Mouse (Mus musculus) ES-E14 (cell line): Measurements from ENCODE around the gene Taar9. TPM values are rescaled to one million over a fixed set of nuclear protein-coding genes. Genes with fewer than 3 reads are reported as not detected.
A peak's percentile ranks its signal among the peaks of the same experiment; 100 is the strongest.
"Not testable (repeated sequence)": the region's sequence is repeated elsewhere in the genome, so short reads cannot be mapped to it uniquely, and the experiment has no call there.

ENCODE experiments used
- DNase-seq: peaks from one replicate; pipeline ENCODE4 v3.0.0-alpha.2; 2013; ENCODE audit warnings: low read depth, low spot score
- H3K27ac ChIP-seq: 2 replicates; pipeline ENCODE4 v1.5.1; 2012; ENCODE audit warnings: low read depth, mild to moderate bottlenecking, low read length, moderate library complexity, mixed read lengths; ENCODE audit not compliant: poor library complexity, insufficient read depth, severe bottlenecking
- H3K36me3 ChIP-seq: 2 replicates; pipeline ENCODE4 v1.6.1; 2012; ENCODE audit warnings: mild to moderate bottlenecking, low read length, moderate library complexity, mixed read lengths; ENCODE audit not compliant: control insufficient read depth, poor library complexity, insufficient read depth, severe bottlenecking
- H3K4me1 ChIP-seq, 2 experiments: fragments of 150-350 bp in 1 of 2; sonication (generic) in 1 of 2; 2 replicates each; pipeline ENCODE4 v1.6.1; 2012; ENCODE audit warnings: low read length in 2 of 2, mild to moderate bottlenecking in 1 of 2, mixed read lengths in 1 of 2; ENCODE audit not compliant: control insufficient read depth in 2 of 2, insufficient read depth in 2 of 2, poor library complexity in 1 of 2
- H3K4me3 ChIP-seq, 2 experiments: fragments of 150-350 bp in 1 of 2; sonication (generic) in 1 of 2; 2 replicates each; pipeline ENCODE4 v1.5.1; 2012; ENCODE audit warnings: low read length in 2 of 2, low read depth in 1 of 2, mild to moderate bottlenecking in 1 of 2, mixed read lengths in 1 of 2; ENCODE audit not compliant: insufficient read depth in 1 of 2, poor library complexity in 1 of 2, severe bottlenecking in 1 of 2
- H3K9ac ChIP-seq: 2 replicates; pipeline ENCODE4 v1.6.1; 2012; ENCODE audit warnings: low read depth, mild to moderate bottlenecking, low read length, mixed read lengths; ENCODE audit not compliant: poor library complexity, insufficient read depth, severe bottlenecking
- H3K9me3 ChIP-seq: fragments of 150-350 bp; sonication (generic); 2 replicates; pipeline ENCODE4 v1.6.1; 2012; ENCODE audit warnings: low read depth, mild to moderate bottlenecking, low read length; ENCODE audit not compliant: control insufficient read depth, insufficient read depth
- CHD2 ChIP-seq: IDR thresholded peaks from 2 replicates; pipeline ENCODE4 v1.6.1; 2014; ENCODE audit warnings: mild to moderate bottlenecking, low read depth, low read length, inconsistent platforms
- HCFC1 ChIP-seq: IDR thresholded peaks from 2 replicates; pipeline ENCODE4 v1.6.1; 2012; ENCODE audit warnings: low read length, inconsistent platforms, borderline replicate concordance; ENCODE audit not compliant: insufficient read depth
- MAFK ChIP-seq: IDR thresholded peaks from 2 replicates; pipeline ENCODE4 v1.6.1; 2014; ENCODE audit warnings: mild to moderate bottlenecking, low read depth, low read length, inconsistent platforms; ENCODE audit not compliant: insufficient read depth
- ZC3H11A ChIP-seq: IDR thresholded peaks from 2 replicates; pipeline ENCODE4 v1.6.1; 2012; ENCODE audit warnings: low read depth, mild to moderate bottlenecking, inconsistent platforms, low read length, borderline replicate concordance
- ZNF384 ChIP-seq: IDR thresholded peaks from 2 replicates; pipeline ENCODE4 v1.6.1; 2012; ENCODE audit warnings: low read depth, low read length, inconsistent platforms
- in situ Hi-C, 2 experiments: fragments of 600-800 bp; cut with MboI; formaldehyde crosslinking; loops; one replicate each; pipeline ENCODE4 v1.15.1; 2025; ENCODE audit warnings: low sequenced_read_pairs in 2 of 2, inconsistent platforms in 1 of 2; ENCODE audit not compliant: unreplicated experiment in 2 of 2
- total RNA-seq: library from RNA; depleted of rRNA; stranded (reverse); fragments of 300-350 nt; gene quantifications from 2 replicates; pipeline ENCODE4 v1.2.3, GENCODE M21; 2012; rRNA removed

The Taar9 gene
- total RNA-seq, 1 experiment: not detected

GRCm38 (mm10) chr10:24080166-24080565 is 29.2 kb downstream of the Taar9 start:
- in situ Hi-C loops: loop anchor here in 1 of 2 experiments (25.0 kb wide), 1 partner anchor 268 kb away; no protein-coding TSS in a partner anchor
- no peak overlapping the region for H3K4me3 ChIP-seq

GRCm38 (mm10) chr10:24076200-24076599 is 33.1 kb downstream of the Taar9 start, which contains the start of gene Taar8a:
Gene Taar8a (plus strand): TSS chr10:24076500.
- not testable (repeated sequence) for H3K4me3 ChIP-seq
- in situ Hi-C loops: loop anchor here in 1 of 2 experiments (25.0 kb wide), 1 partner anchor 264 kb away; no protein-coding TSS in a partner anchor

More at GRCm38 (mm10) chr10:24080166-24080565, 29.2 kb downstream of the Taar9 start:
- DNase-seq: peak; percentile 27
- no peak overlapping the region for H3K9ac ChIP-seq
- H3K27ac ChIP-seq: no peak overlapping the region
- H3K4me1 ChIP-seq: no peaks in the 10 kb centered on the region
- H3K9me3 ChIP-seq: no peaks in the 10 kb centered on the region
- H3K36me3 ChIP-seq: no peaks in the 10 kb centered on the region
- TF ChIP-seq ZC3H11A: peak; percentile 85
- TF ChIP-seq CHD2: no peak

GRCm38 (mm10) chr10:24074751-24075150 is 34.6 kb downstream of the Taar9 start:
- not testable (repeated sequence) for H3K9ac ChIP-seq, H3K4me1 ChIP-seq, DNase-seq, H3K36me3 ChIP-seq, H3K27ac ChIP-seq, H3K4me3 ChIP-seq, H3K9me3 ChIP-seq
- in situ Hi-C loops: loop anchor here in 1 of 2 experiments (25.0 kb wide), 1 partner anchor 262 kb away; no protein-coding TSS in a partner anchor

More at GRCm38 (mm10) chr10:24076200-24076599, 33.1 kb downstream of the Taar9 start, which contains the start of gene Taar8a:
- not testable (repeated sequence) for H3K27ac ChIP-seq, H3K9me3 ChIP-seq, H3K4me1 ChIP-seq, H3K36me3 ChIP-seq, H3K9ac ChIP-seq, DNase-seq

GRCm38 (mm10) chr10:24058986-24059385 is 50.3 kb downstream of the Taar9 start:
- no peaks in the 10 kb centered on the region for H3K4me1 ChIP-seq
- no peak for DNase-seq
- no peak overlapping the region for H3K9ac ChIP-seq
- H3K4me3 ChIP-seq: no peak overlapping the region
- H3K9me3 ChIP-seq: no peaks in the 10 kb centered on the region
- in situ Hi-C loops: no loop called here
- no peaks in the 10 kb centered on the region for H3K36me3 ChIP-seq
- TF ChIP-seq HCFC1 (no peak), CHD2 (no peak), MAFK (no peak), ZNF384 (no peak), ZC3H11A (no peak)
- H3K27ac ChIP-seq: no peak overlapping the region

Other genes starting within 250 kb of the Taar9 start
- gene Vnn1, start 214.8 kb downstream of the Taar9 start, total RNA-seq: 2.0 and 4.1 TPM in 2 replicates
- gene Taar1, start 189.2 kb downstream of the Taar9 start, total RNA-seq: not detected in 2 replicates
- not detected in 2 replicates for gene Taar2, start 171.0 kb downstream of the Taar9 start, total RNA-seq
- not detected in 2 replicates for gene Taar3, start 160.0 kb downstream of the Taar9 start, total RNA-seq
- not detected in 2 replicates for gene Taar4, start 149.0 kb downstream of the Taar9 start, total RNA-seq
- not detected in 2 replicates for gene Taar5, start 138.8 kb downstream of the Taar9 start, total RNA-seq
- not detected in 2 replicates for gene Taar6, start 123.9 kb downstream of the Taar9 start, total RNA-seq
- gene Taar7a, start 116.1 kb downstream of the Taar9 start, total RNA-seq: not detected in 2 replicates
- gene Taar7b, start 109.6 kb downstream of the Taar9 start, total RNA-seq: not detected in 2 replicates
- gene Taar7d, start 82.3 kb downstream of the Taar9 start, total RNA-seq: not detected in 2 replicates
- gene Taar7e, start 71.9 kb downstream of the Taar9 start, total RNA-seq: not detected in 2 replicates
- gene Taar7f, start 60.0 kb downstream of the Taar9 start, total RNA-seq: not detected in 2 replicates
- gene Taar8a, start 33.0 kb downstream of the Taar9 start, total RNA-seq: not detected in 2 replicates
- not detected in 2 replicates for gene Taar8b, start 17.2 kb downstream of the Taar9 start, total RNA-seq
- gene Taar8c, start 7.6 kb downstream of the Taar9 start, total RNA-seq: not detected in 2 replicates
- 27.0 and 44.5 TPM in 2 replicates for gene Stx7, start 39.8 kb upstream of the Taar9 start, total RNA-seq
- gene Moxd1, start 114.0 kb upstream of the Taar9 start, total RNA-seq: 2.9 and 7.1 TPM in 2 replicates